Mouse (Mus musculus): ENCODE measurements around the gene Slc52a3.

The Slc52a3 gene

DNA sequence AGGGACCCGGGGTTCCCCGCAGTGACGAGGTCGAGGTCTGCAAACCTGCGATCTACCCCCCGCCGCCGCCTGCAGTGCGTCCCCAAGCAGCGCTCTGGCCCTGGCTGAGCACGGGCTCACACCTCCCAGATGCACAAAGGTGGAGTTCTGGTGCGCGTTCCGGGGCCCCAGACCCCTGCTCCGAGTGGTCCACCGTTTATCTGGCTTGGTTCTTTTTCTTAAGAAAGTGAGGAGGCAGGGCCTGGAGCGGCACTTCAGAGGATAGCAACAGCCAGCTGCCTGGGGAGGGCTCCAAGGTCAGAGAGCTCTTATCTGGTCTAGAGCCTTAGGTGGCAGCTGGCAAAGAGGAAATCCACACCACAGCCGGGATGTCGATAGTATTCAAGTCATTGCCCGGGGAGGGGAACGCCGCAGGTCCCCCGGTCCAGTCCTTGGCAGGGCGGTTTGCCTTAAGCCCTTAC, 52.7 kb downstream of the Slc52a3 start:
- no peak for DNase-seq (ENCODE audit: low read depth)

GRCm38 (mm10) chr2:152049611-152050270, 53.4 kb downstream of the Slc52a3 start:
- no peak for DNase-seq (ENCODE audit: low read depth)

DNA sequence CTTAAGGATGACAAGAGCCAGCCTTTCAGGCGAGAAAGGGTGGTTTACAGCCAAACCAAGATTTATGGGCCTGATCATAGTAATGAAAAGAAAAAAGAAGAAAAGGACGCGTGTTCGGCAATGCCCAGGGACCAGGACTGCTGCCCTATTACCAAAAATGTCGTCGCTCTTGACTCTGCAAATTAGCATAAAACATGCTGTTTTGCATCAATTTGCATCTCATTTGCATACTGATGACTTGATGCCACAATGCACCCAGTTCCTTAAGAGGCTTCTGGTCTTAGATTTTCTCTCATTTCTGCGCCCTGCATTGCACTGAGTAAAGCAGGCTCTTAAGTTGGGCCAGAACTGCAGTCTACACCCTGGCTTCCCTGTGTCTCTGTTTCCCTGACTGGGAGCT, 54.0 kb downstream of the Slc52a3 start:
- DNase-seq (ENCODE audit: low read depth): no peak

- DNase-seq (ENCODE audit: low read depth): no peak
Measured at GRCm38 (mm10) chr2:152051985-152052384, 55.7 kb downstream of the Slc52a3 start.

GRCm38 (mm10) chr2:152055406-152055805, 59.1 kb downstream of the Slc52a3 start:
- DNase-seq (ENCODE audit: low read depth): no peak

GRCm38 (mm10) chr2:152056368-152057251, 60.3 kb downstream of the Slc52a3 start:
- DNase-seq (ENCODE audit: low read depth): no peak

- DNase-seq (ENCODE audit: low read depth): no peak
Measured at GRCm38 (mm10) chr2:152057252-152057563, 60.9 kb downstream of the Slc52a3 start.

All from c-Kit-positive CD71-positive TER-119-negative erythroid progenitor cells, embryonic 14.5 days (primary cell).